Mouse (Mus musculus) midbrain, embryonic 11.5 days (tissue): ENCODE data around the gene Uqcc3. TPM values are rescaled to one million over a fixed set of nuclear protein-coding genes. Genes with fewer than 3 reads are reported as not detected.
A peak's percentile ranks its signal among the peaks of the same experiment; 100 is the strongest.

Source experiments
- ATAC-seq: fragments of 200-750 bp; cut with Nextera tagmentation; 2 replicates; pipeline ENCODE4 v1.8.0; 2017; ENCODE audit warnings: moderate TSS enrichment, moderate library complexity; ENCODE audit not compliant: low FRiP score
- DNase-seq: peaks from one replicate; pipeline ENCODE4 v3.0.0; 2015; ENCODE audit warnings: low spot score; ENCODE audit errors: missing footprints
- H3K27ac ChIP-seq: fragments of 300-500 bp; sonication (generic); 2 replicates; pipeline ENCODE4 v1.5.1; 2014; ENCODE audit warnings: low read depth, low read length
- H3K27me3 ChIP-seq: fragments of 300-500 bp; sonication (generic); 2 replicates; pipeline ENCODE4 v1.6.1; 2014; ENCODE audit warnings: mild to moderate bottlenecking, low read length, moderate library complexity, mixed read lengths; ENCODE audit not compliant: control insufficient read depth, insufficient read depth
- H3K36me3 ChIP-seq: fragments of 300-500 bp; sonication (generic); 2 replicates; pipeline ENCODE4 v1.6.1; 2014; ENCODE audit warnings: mild to moderate bottlenecking, low read length, moderate library complexity, mixed read lengths; ENCODE audit not compliant: control insufficient read depth, insufficient read depth
- H3K4me1 ChIP-seq: fragments of 300-500 bp; sonication (generic); 2 replicates; pipeline ENCODE4 v1.6.1; 2014; ENCODE audit warnings: low read length; ENCODE audit not compliant: control insufficient read depth, insufficient read depth
- H3K4me2 ChIP-seq: fragments of 300-500 bp; sonication (generic); 2 replicates; pipeline ENCODE4 v1.6.1; 2014; ENCODE audit warnings: mild to moderate bottlenecking, moderate library complexity
- H3K4me3 ChIP-seq: fragments of 300-500 bp; sonication (generic); 2 replicates; pipeline ENCODE4 v1.5.1; 2014; ENCODE audit warnings: low read depth, low read length
- H3K9ac ChIP-seq: fragments of 300-500 bp; sonication (generic); 2 replicates; pipeline ENCODE4 v1.6.1; 2014; ENCODE audit warnings: low read length
- H3K9me3 ChIP-seq: fragments of 300-500 bp; sonication (generic); 2 replicates; pipeline ENCODE4 v1.6.1; 2016; ENCODE audit warnings: low read length; ENCODE audit not compliant: control insufficient read depth
- WGBS: fragments of 180-500 bp; shearing (Covaris S2); extraction: QIAGEN DNeasy Blood & Tissue Kit; methylation state at CpG from one replicate; pipeline ENCODE4 v1.1.7; 2014; 5-methylcytosine and 5-hydroxymethylcytosine counted together
- microRNA-seq: library from miRNA; unstranded; fragments of <30 nt; microRNA quantifications from one replicate; pipeline ENCODE4, GENCODE M21; 2017
- polyA plus RNA-seq: library from polyadenylated mRNA; unstranded; fragments of >200 nt; fragmentation: Nextera tagmentation; extraction: Ambion mirVana; gene quantifications from 2 replicates; pipeline ENCODE4 v1.2.1, GENCODE M21; 2014

Uqcc3 gene
- polyA plus RNA-seq, 1 experiment from 2014 or later, result 59.1 TPM

GRCm38 (mm10) chr19:8831262-8831661 is 49.5 kb downstream of the Uqcc3 start:
- no peak overlapping the region for H3K4me2 ChIP-seq
- no peak overlapping the region for H3K27ac ChIP-seq
- H3K9me3 ChIP-seq, result no peaks in the 10 kb centered on the region
- H3K36me3 ChIP-seq, result peaks cover 45% of the 10 kb centered on the region
- 88% methylated on average over 11 of the region's 11 CpGs for WGBS
- H3K27me3 ChIP-seq, result no peaks in the 10 kb centered on the region
- ATAC-seq, result no peak
- no peak overlapping the region for H3K4me3 ChIP-seq
- H3K4me1 ChIP-seq, result no peaks in the 10 kb centered on the region
- peak; percentile 84 for DNase-seq
- H3K9ac ChIP-seq, result no peak overlapping the region

GRCm38 (mm10) chr19:8830664-8831063 is 50.1 kb downstream of the Uqcc3 start:
- no peak overlapping the region for H3K9ac ChIP-seq
- 92% methylated on average over 8 of the region's 8 CpGs for WGBS
- peaks cover 49% of the 10 kb centered on the region for H3K36me3 ChIP-seq
- ATAC-seq, result no peak
- H3K9me3 ChIP-seq, result no peaks in the 10 kb centered on the region
- H3K27me3 ChIP-seq, result no peaks in the 10 kb centered on the region
- DNase-seq, result no peak
- no peak overlapping the region for H3K4me3 ChIP-seq
- H3K4me2 ChIP-seq, result no peak overlapping the region
- no peak overlapping the region for H3K27ac ChIP-seq
- H3K4me1 ChIP-seq, result no peaks in the 10 kb centered on the region

Small RNAs within 50 kb of the gene (microRNA-seq; reads per million reads assigned to microRNA genes)
- not detected for gene Mir5136

Other genes with a start within 250 kb of the Uqcc3 start
- gene Chrm1, start 217.1 kb downstream of the Uqcc3 start, polyA plus RNA-seq, result 0.04 TPM in 2 replicates
- 139 and 142 TPM in 2 replicates for gene Slc3a2, start 157.6 kb downstream of the Uqcc3 start, polyA plus RNA-seq
- gene Wdr74, start 145.1 kb downstream of the Uqcc3 start, polyA plus RNA-seq, result 74.2 and 83.7 TPM in 2 replicates
- 1.5 and 2.7 TPM in 2 replicates for gene 1700092M07Rik, start 140.2 kb downstream of the Uqcc3 start, polyA plus RNA-seq
- gene Stx5a, start 139.5 kb downstream of the Uqcc3 start, polyA plus RNA-seq, result 85.6 and 94.7 TPM in 2 replicates
- 209 and 235 TPM in 2 replicates for gene Nxf1, start 123.8 kb downstream of the Uqcc3 start, polyA plus RNA-seq
- 190 and 197 TPM in 2 replicates for gene Tmem223, start 109.9 kb downstream of the Uqcc3 start, polyA plus RNA-seq
- 40.8 and 45.7 TPM in 2 replicates for gene Tmem179b, start 106.5 kb downstream of the Uqcc3 start, polyA plus RNA-seq
- gene Taf6l, start 94.5 kb downstream of the Uqcc3 start, polyA plus RNA-seq, result 15.4 and 19.6 TPM in 2 replicates
- 169 and 177 TPM in 2 replicates for gene Polr2g, start 82.3 kb downstream of the Uqcc3 start, polyA plus RNA-seq
- gene Zbtb3, start 78.4 kb downstream of the Uqcc3 start, polyA plus RNA-seq, result 6.1 and 6.5 TPM in 2 replicates
- 51.7 and 59.7 TPM in 2 replicates for gene Ttc9c, start 61.6 kb downstream of the Uqcc3 start, polyA plus RNA-seq
- 6.1 and 6.2 TPM in 2 replicates for gene Hnrnpul2, start 60.9 kb downstream of the Uqcc3 start, polyA plus RNA-seq
- gene AC129217.1, start 51.1 kb downstream of the Uqcc3 start, polyA plus RNA-seq, result not detected in 2 replicates
- 50.6 and 52.7 TPM in 2 replicates for gene Bscl2, start 43.5 kb downstream of the Uqcc3 start, polyA plus RNA-seq
- gene Gng3, start 41.7 kb downstream of the Uqcc3 start, polyA plus RNA-seq, result 128 and 133 TPM in 2 replicates
- gene Lrrn4cl, start 30.2 kb downstream of the Uqcc3 start, polyA plus RNA-seq, result 0.18 and 0.30 TPM in 2 replicates
- 169 and 183 TPM in 2 replicates for gene Ubxn1, start 9.4 kb downstream of the Uqcc3 start, polyA plus RNA-seq
- gene Lbhd1, start 2.8 kb upstream of the Uqcc3 start, polyA plus RNA-seq, result 109 and 123 TPM in 2 replicates
- not detected in 2 replicates for gene Gm49403, start 3.0 kb upstream of the Uqcc3 start, polyA plus RNA-seq
- 115 and 116 TPM in 2 replicates for gene 1810009A15Rik, start 7.9 kb upstream of the Uqcc3 start, polyA plus RNA-seq
- not detected in 2 replicates for gene Gm49416, start 8.0 kb upstream of the Uqcc3 start, polyA plus RNA-seq
- gene Ints5, start 12.1 kb upstream of the Uqcc3 start, polyA plus RNA-seq, result 29.7 and 33.3 TPM in 2 replicates
- 101 and 109 TPM in 2 replicates for gene Ganab, start 17.1 kb upstream of the Uqcc3 start, polyA plus RNA-seq
- 42.1 and 46.0 TPM in 2 replicates for gene B3gat3, start 39.5 kb upstream of the Uqcc3 start, polyA plus RNA-seq
- gene Rom1, start 48.4 kb upstream of the Uqcc3 start, polyA plus RNA-seq, result 1.4 and 2.3 TPM in 2 replicates
- 5.8 and 8.2 TPM in 2 replicates for gene Eml3, start 48.6 kb upstream of the Uqcc3 start, polyA plus RNA-seq
- 50.9 and 56.0 TPM in 2 replicates for gene Mta2, start 61.0 kb upstream of the Uqcc3 start, polyA plus RNA-seq
- gene Tut1, start 72.9 kb upstream of the Uqcc3 start, polyA plus RNA-seq, result 23.5 and 28.4 TPM in 2 replicates
- 435 and 439 TPM in 2 replicates for gene Eef1g, start 86.1 kb upstream of the Uqcc3 start, polyA plus RNA-seq
- gene Ahnak, start 108.4 kb upstream of the Uqcc3 start, polyA plus RNA-seq, result 5.0 and 6.3 TPM in 2 replicates
- not detected in 2 replicates for gene Scgb1a1, start 207.0 kb upstream of the Uqcc3 start, polyA plus RNA-seq